Mouse (Mus musculus): ENCODE data around the gene Prss29.
A peak's percentile ranks its signal among the peaks of the same experiment; 100 is the strongest.

The Prss29 gene

GRCm38 (mm10) chr17:25318354-25318753, at the start of gene Prss29:
Gene Prss29 (plus strand): TSS chr17:25318654.
- no peak for DNase-seq (ENCODE audit: extremely low spot score)

- no peak for DNase-seq (ENCODE audit: extremely low spot score)
These were observed 47.6 kb upstream of the Prss29 start for GRCm38 (mm10) chr17:25270795-25271335.

- DNase-seq (ENCODE audit: extremely low spot score) = no peak
These were observed 46.1 kb upstream of the Prss29 start for GRCm38 (mm10) chr17:25272326-25272725.

GRCm38 (mm10) chr17:25272951-25273705, 45.3 kb upstream of the Prss29 start:
- no peak for DNase-seq (ENCODE audit: extremely low spot score)

- DNase-seq (ENCODE audit: extremely low spot score) = peak; percentile 99
These were observed 44.5 kb upstream of the Prss29 start for GRCm38 (mm10) chr17:25273706-25274501.

GRCm38 (mm10) chr17:25274571-25275346, 43.7 kb upstream of the Prss29 start, which contains the start of gene Ube2i:
Gene Ube2i (minus strand): TSS chr17:25274622.
- DNase-seq (ENCODE audit: extremely low spot score) = no peak

GRCm38 (mm10) chr17:25275833-25276232, 42.6 kb upstream of the Prss29 start:
- DNase-seq (ENCODE audit: extremely low spot score) = no peak

GRCm38 (mm10) chr17:25282133-25282532, 36.3 kb upstream of the Prss29 start:
- DNase-seq (ENCODE audit: extremely low spot score) = no peak

- peak; percentile 63 for DNase-seq (ENCODE audit: extremely low spot score)
These were observed 33.4 kb upstream of the Prss29 start for GRCm38 (mm10) chr17:25285033-25285432.

- DNase-seq (ENCODE audit: extremely low spot score) = peak; percentile 42
These were observed 29.6 kb upstream of the Prss29 start for GRCm38 (mm10) chr17:25288842-25289241.

- DNase-seq (ENCODE audit: extremely low spot score) = no peak
These were observed 28.0 kb upstream of the Prss29 start for GRCm38 (mm10) chr17:25290411-25290810.

- DNase-seq (ENCODE audit: extremely low spot score) = no peak
These were observed 25.0 kb upstream of the Prss29 start for GRCm38 (mm10) chr17:25293495-25293894.

GRCm38 (mm10) chr17:25294111-25294510, 24.3 kb upstream of the Prss29 start:
- no peak for DNase-seq (ENCODE audit: extremely low spot score)

GRCm38 (mm10) chr17:25298094-25298493, 20.4 kb upstream of the Prss29 start, which contains the start of gene Prss34:
Gene Prss34 (plus strand): TSS chr17:25298394.
- no peak for DNase-seq (ENCODE audit: extremely low spot score)

GRCm38 (mm10) chr17:25308346-25308745, 10.1 kb upstream of the Prss29 start, which contains the start of gene Prss28:
Gene Prss28 (plus strand): TSS chr17:25308646.
- DNase-seq (ENCODE audit: extremely low spot score) = no peak

- no peak for DNase-seq (ENCODE audit: extremely low spot score)
These were observed 2.4 kb downstream of the Prss29 start for GRCm38 (mm10) chr17:25320819-25321218.

GRCm38 (mm10) chr17:25322930-25323329, 4.5 kb downstream of the Prss29 start:
- DNase-seq (ENCODE audit: extremely low spot score) = no peak

- DNase-seq (ENCODE audit: extremely low spot score) = no peak
These were observed 13.9 kb downstream of the Prss29 start for GRCm38 (mm10) chr17:25332321-25332720.

- DNase-seq (ENCODE audit: extremely low spot score) = peak; percentile 70
These were observed 15.5 kb downstream of the Prss29 start for GRCm38 (mm10) chr17:25333943-25334342.

- no peak for DNase-seq (ENCODE audit: extremely low spot score)
These were observed 19.8 kb downstream of the Prss29 start for GRCm38 (mm10) chr17:25338218-25338617.

- no peak for DNase-seq (ENCODE audit: extremely low spot score)
These were observed 21.5 kb downstream of the Prss29 start for GRCm38 (mm10) chr17:25340003-25340402.

- no peak for DNase-seq (ENCODE audit: extremely low spot score)
These were observed 23.0 kb downstream of the Prss29 start for GRCm38 (mm10) chr17:25341490-25341889.

Measured in embryo, embryonic 9.5 days (tissue).